Mouse (Mus musculus): ENCODE measurements around the gene Ulk1.
"Not testable (repeated sequence)": the region's sequence is repeated elsewhere in the genome, so short reads cannot be mapped to it uniquely, and the experiment has no call there.

Gene Ulk1

DNA sequence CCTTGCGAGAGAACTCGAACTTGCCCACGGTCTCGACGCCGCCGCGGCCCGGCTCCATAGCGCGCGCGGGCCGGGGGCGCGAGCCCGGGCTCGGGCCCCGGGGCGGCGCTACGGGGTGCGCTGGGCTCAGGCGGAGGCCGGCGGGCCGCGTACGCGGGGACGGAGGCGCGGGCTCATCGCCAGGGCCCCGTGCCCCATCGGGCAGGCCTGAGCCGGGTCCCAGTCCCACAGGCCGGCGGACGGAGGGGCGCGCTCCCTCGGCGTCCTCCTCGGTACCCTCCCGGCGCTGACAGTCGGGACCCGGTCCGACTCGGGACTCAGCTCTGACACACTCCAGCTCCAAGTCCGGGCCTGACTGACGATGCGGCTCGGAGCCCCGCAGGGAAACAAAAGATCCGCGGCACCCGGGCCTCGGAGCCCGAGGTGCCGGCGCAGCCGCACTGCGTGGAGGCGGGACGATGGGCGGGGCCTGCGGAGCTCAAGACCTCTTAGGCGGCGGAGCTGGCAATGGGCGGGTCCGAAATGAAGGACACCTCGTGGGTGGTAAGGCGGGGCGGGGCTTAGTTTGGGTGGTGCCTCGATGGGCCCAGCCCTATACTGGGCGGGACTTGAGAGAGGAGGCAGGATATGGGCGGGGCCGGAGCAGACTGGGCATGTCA, at the start of gene Ulk1:
Gene Ulk1 (minus strand): TSS at position 431 of the 659 bp plus-strand sequence.
- peak; percentile 99 for DNase-seq (ENCODE audit: extremely low spot score)

DNA sequence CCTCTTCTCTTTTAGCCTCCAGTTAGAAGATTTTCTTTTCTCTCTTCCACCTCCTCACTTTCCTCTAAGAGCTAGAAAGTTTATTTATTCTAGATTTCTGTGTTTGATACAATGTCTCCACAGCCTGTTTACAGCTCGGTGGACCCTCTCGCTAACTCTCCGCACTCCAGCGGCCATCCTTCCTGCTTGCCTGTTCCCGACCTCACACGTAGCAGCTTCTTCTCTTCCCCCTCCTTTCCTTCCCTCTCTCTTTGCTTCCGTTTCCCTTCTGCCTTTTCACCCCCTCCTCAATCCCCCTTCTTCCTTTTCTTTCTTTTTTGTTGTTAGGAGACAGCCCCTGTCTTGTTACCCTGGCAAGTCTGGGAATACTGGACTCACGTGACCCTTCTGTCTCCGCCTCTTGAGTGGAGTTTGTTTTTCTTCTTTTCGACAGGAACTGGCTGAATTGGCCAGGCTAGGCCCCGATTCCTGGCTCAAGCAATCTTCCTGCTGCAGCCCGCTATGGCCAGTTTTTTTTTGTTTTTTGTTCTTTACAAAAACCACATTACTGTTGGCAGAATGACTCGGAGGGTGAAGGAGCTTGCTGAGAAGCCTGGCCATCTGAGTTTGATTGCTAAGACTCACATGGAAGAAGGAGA, 49.2 kb upstream of the Ulk1 start:
- no peak for DNase-seq (ENCODE audit: extremely low spot score)

DNA sequence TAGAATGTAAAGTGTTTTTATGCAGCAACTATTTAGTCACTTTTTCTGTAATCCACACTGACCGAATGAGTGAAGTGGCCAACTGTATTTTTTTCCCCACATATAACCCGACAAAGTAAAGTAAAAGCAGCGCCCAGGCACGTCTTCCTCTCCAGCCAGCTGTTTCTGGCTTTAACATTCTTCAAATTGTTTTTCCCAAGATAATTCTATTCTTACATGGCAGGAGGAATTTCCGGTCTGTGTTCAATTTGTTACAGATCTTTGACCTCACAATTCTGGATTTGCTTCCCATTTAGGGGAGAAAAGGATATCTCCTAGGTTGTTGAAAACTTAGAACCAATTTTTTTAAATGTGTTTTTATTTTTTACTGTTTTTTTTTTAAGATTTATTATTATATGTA, 47.2 kb upstream of the Ulk1 start:
- no peak for DNase-seq (ENCODE audit: extremely low spot score)

DNA sequence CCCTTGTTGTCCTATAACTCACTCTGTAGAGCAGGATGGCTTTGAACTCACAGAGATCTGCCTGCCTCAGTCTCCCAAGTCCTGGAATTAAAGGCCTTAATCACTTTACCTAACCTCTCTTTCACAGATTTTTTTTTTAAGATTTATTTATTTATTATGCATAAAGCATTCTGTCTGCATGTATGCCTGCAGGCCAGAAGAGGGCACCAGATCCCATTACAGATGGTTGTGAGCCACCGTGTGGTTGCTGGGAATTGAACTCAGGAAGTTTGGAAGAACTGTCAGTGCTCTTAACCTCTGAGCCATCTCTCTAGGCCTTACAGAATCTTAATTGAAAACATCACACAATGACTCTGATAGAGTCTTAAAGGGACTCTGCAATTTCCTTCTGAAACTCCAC, 43.1 kb upstream of the Ulk1 start:
- no peak for DNase-seq (ENCODE audit: extremely low spot score)

DNA sequence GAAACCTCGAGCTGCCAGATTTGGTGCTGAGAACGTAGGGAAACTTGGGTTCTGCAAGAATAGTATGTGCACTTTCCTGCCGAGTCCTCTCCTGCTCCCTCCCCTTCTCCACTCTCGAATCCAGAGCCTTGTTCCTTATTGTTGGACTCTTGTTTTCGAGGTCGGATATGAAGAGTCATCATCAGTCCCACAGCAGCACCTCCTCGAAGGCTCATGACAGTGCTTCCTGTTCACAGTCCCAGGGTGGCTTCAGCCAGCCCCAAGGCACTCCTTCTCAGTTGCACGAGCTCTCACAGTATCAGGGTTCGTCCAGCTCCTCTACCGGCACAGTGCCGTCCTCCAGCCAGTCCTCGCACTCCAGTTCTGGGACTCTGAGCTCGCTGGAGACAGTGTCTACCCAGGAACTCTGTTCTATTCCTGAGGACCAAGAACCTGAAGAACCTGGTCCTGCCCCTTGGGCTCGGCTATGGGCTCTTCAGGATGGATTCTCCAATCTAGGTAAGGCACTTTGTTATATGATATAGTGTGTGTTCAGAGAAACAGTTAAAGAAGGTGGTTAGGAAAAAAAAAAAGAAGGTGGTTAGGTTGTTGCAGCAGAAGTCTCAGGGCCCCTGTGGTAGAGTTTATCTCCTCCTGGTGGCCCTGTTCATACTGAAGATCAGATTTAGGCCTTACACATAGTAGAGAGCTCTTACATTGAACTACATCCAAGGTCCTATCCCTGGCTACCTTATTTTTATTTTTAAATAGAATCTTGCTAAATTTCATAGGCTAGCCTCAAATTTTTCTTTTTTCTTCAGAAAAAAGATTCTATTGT, 31.4 kb upstream of the Ulk1 start:
- no peak for DNase-seq (ENCODE audit: extremely low spot score)

DNA sequence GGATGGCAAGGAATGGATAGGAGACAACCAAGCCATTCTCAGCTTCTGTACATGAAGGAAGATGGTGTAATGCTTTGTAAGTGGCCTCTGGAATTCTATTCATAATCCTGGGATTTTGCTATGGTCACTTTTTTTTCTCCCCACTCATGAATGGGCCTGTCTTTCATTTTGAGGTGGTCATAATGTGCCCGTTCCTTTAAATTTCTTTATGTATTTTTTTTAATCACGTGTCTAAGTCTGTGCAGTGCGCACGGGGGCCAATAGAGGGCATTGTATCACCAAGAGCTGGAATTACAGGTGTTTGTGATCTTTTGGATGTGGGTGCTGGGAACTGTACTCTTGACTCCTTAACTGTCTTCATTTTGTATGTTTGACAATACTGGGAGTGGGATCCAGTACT, 30.6 kb upstream of the Ulk1 start:
- peak; percentile 48 for DNase-seq (ENCODE audit: extremely low spot score)

DNA sequence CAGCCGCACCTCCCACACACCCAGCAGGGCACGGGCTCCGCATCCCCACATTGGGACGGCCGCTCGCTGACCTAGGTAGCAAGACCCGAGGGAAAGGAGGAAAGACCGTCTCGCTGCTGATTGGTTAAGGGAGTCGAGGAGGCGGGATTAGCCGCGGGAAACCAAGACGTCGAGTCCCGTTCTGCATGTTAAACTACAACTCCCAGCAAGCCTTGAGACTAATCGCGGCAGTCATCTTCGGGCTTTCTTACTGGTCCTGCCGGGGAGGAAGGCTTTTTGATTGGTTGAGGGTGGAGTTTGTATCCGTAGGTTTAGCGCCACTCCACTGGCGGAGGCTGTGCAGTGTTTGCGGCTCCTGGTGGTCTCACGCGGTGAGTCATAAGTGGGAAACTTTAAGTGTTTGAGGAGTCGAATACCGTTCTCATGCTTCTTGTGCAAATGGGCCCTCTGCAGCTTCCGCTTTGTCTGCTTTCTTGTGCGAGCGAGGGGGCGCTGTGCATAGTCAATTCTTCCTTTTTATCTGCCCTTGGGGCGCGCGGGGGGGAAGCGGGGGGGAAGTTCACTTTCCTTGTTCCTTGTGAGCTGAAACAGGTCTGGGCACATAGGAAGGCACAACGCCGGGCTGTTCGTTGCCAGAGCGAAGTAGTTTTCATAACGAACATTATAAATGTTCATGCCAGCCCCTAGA, 29.9 kb upstream of the Ulk1 start, which contains the start of the genes Hscb and Chek2:
Gene Hscb (minus strand): TSS at position 100 of the 688 bp plus-strand sequence.
Gene Chek2 (plus strand): TSS at position 302 of the 688 bp plus-strand sequence.
- DNase-seq (ENCODE audit: extremely low spot score), result peak; percentile 98

DNA sequence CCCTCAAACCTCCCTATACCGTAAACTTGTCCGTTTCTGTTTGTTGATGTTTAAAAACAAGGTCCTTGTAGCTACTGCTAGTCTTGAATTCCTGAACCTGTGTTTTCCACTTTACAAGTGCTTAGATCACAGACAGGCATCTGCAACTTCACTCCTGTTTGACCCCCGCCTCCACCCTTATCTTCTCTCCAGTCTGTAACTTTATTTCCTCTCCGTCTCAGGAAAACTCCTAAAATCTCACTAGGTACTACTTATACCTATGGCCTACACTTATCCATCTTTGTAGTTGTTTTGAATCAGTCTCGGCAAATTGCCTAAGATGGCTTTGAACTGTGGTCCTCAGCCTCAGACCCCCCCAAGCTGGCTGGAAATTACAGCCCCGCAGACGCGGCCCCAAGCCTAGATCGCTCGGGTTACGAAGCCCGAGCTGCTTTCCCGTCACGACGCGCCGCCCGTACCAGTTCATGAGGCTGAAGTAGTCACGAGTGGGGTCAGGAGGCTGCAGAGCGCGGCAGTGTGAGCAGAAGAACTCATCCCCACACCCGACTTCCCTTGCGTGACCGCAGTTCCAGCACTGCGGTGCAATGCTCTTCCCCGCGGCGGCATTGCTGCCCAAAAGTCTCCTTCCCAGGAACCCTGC, 29.3 kb upstream of the Ulk1 start:
- no peak for DNase-seq (ENCODE audit: extremely low spot score)

DNA sequence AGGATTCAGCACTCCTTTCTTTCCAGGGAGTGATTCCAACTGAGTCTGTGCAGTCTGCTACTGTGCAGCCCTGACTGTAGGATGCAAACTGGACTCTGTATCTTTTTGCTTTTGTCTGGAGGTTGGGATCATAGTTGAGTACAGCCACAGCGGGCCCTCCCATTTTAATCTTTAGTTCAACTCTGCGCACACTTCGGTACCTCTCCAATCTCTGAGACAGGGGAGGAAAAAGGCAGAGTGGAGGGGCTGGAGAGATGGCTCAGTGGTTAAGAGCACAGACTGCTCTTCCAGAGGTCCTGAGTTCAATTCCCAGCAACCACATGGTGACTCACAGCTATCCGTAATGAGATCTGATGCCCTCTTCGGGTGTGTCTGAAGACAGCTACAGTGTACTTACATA, 28.1 kb upstream of the Ulk1 start:
- not testable (repeated sequence) for DNase-seq (ENCODE audit: extremely low spot score)

DNA sequence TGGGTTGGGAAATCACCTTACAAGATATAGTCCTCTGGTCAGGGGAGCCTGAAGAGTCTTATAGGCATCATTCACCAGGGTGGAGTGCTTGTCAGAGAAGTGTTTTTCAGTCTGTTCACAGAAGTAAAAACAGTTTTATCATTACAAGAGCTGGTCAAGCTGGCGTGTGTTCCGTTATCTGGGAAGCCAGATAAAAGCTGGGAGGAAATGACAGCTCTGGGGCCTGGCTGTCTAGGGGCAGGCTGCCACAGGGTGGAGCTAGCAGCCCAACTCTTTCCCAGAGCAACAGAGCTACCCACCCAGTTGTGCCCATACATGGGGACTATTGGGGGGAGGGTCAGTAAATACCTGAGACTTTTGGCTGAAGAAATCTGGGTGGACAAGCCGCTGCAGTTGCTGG, 26.1 kb upstream of the Ulk1 start:
- DNase-seq (ENCODE audit: extremely low spot score), result peak; percentile 51

DNA sequence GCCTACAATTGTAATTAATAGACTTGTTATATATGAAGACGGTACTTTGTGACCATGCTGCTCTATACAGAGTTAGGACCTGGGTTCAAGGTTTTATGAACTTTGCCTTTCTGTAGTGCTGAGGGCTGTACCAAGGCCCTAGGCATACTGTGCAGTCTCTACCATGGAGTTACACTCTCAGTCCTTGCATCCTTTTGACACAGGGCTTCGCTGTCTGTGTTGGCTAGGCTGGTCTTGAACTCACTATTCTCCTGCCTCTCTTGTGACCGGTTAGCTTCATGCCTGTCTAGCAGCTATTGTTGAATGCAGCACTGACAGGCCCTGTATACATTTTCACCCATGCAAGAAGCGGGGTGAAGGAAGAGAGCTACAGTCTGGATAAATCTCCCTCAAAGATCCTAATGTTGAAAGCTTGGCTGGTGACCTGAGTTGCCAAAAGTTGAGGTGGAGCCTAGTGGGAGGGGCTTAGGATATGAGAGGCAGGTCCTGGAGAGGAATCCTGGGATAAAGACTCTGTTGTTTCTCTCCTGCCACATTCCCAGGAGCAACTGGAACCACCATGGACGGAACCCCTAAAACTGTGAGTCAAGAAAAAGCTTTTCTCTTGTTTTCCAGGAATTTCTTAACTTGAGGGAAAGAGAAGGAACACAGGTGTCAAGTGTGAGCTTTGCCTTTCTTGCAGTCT, 21.3 kb upstream of the Ulk1 start:
- DNase-seq (ENCODE audit: extremely low spot score), result no peak

DNA sequence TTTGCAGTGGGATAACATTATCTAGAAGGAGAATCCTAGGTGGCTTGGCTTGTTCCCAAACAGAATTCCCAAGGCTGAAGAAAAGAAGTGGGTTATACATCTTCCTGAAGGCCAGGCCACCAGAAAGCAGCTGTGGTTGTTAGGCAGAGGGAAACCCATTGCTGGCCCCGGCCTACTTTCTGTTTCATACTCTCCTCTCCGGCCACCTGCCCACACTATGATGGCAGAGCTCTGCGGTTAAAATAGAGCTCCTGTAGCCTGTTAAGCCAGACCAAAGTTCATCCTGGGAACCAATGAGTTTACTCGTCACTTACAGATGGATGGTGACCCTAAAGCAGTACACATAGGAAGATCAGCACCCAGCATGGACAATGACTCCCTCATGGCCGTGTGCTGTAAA, 17.7 kb upstream of the Ulk1 start:
- DNase-seq (ENCODE audit: extremely low spot score), result no peak

DNA sequence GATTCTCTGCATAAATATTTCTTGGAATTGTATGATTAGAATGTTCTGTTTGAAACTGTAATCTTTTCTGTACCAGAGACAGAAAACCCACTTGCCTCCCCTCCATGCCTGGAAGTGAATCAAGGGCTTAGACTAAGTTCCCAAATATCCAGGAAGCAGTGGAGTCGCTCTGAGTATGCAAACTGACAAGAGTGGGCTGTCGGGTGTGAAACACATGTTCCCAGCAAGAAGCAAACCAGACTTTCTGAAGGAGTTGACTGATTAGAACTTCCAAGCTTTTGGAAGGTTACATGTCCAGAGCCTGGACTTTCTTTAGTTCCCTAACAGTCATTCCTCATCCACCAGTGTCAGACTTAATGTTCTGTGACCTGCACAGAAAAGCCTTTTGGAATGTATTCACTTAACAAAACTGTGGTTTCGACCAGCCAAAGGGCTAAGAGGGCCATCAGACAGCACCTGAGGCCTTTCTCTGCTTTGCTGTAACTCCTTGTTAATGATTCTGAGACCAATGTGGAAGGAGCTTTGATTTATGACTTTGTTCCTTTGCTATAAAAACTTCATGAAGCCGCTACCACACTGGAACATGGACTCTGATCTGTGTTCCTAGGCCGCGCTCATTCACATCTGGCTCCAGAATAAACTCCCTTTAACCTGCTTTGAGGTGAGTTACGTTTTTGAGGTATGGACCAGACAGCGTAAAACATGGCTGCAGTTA, 17.0 kb upstream of the Ulk1 start:
- DNase-seq (ENCODE audit: extremely low spot score), result no peak

DNA sequence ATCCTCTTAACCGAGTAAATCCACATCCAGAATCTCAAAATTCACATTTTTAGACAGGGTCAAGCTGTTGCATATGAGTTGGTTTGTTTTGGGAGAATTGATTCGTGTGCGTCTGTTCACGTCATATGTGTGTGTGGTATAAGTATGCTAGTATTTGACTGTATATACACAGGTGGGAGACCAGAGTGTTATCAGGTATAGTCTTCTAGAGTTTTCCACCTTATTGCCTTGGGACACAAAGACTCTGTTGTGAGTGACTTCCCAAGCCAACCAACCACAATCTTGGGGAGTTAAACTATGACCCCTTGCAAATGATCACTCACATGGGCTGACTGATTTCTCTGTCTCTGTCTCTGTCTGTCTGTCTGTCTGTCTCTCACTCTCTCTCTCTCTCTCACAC, 14.5 kb upstream of the Ulk1 start:
- no peak for DNase-seq (ENCODE audit: extremely low spot score)

DNA sequence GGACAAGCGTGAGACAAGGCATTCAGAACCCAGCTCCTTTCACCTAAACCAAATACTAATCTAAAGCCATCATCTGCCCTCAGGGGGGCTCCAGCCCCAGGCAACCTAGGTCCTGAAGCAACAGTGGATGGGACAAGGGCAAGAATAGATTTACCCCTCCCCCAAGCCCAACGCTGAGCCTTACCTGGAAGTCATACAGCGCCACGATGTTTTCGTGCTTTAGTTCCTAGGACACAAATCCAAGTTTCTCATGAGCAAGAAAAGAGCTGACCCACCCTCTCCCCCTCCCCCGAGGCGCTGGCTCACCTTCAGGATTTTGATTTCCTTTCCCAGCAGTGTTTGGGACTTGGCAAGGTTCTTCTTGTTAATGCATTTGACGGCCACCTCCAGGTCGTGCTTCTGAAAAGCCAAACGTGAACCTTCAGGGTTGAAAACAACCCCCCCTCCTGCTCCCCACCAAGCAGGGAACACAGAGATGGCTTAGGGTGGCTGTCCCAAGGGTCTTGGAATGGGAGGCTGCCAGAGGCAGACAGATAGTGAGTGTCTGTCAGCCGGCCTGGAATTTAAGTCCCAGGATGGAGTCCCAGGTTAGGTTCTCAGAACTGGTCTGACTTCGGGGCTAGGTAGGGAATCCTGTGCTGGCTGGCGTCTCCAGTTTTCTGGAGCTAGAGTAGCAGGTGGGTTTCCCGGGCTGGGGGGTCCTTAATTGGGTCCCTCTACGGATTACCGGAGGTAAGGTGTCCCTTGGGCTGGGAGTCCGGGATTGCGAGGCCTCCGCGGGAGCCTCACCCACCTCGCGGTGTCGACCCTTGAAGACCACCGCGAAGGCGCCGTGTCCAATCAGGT, 853 bp downstream of the Ulk1 start:
- peak; percentile 33 for DNase-seq (ENCODE audit: extremely low spot score)

DNA sequence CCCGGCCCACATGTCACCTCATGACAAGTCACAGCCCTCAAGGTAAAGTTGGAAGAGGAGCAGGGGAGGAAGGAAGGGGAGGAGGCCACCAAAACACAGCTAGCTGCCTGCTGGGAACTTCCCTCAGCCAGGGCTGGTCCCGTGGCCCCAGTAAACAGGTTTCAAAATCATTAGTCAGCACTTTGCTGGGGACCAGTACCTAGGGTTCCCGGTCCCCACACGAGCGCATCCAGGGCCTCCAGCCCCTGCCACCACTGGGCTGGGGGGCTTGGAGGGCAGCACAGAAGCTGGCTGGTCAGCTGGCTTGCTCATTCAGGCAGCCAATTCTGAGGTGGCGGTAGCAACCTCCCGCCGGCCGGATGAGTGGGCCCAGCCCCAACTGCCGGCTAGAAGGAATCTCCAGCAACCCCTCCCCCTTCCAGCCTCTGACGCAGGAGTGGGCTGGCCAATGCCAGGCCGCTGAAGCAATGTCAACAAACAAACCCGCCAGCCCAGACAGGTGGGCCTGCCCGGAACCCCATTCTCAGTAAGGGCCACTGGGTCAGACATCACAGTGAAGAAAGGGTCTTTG, 1.8 kb downstream of the Ulk1 start:
- DNase-seq (ENCODE audit: extremely low spot score), result peak; percentile 87

DNA sequence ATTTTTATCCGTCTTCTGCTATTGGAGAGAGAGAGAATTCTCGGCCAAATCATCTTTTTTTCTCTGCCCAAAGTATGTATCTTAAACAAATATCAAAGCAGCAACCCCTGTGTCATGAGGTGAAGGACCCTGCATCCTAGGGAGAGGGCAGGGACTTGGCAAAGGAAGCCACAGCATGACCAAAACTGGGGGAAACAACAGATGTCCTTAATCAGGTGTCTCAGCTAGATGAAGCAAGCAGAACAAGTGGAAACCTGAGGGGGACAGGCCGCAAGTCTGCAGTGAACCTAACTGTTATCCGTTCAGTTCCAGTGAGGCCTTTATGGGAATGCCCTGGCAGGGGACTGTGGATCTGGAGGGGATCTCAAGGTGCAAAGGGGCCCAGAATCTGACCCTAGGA, 2.4 kb downstream of the Ulk1 start:
- no peak for DNase-seq (ENCODE audit: extremely low spot score)

DNA sequence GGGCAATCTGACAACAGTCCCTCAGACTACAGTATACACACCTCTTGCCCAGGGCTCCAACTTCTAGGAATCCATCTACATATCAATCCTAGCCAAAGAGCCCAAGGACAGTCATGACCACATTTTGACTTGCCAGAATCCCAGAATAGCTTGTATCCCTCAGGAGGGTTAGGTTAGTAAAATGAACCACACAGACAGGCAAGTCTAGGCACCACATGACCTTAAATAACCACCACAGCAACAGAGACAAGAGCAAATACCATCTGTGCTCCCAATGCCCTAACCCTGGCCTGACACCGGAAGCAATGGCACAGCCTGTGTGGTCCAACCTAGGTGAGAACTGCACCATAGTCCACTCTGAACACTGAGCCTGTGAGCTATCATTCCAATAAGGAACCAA, 3.2 kb downstream of the Ulk1 start:
- DNase-seq (ENCODE audit: extremely low spot score), result no peak

DNA sequence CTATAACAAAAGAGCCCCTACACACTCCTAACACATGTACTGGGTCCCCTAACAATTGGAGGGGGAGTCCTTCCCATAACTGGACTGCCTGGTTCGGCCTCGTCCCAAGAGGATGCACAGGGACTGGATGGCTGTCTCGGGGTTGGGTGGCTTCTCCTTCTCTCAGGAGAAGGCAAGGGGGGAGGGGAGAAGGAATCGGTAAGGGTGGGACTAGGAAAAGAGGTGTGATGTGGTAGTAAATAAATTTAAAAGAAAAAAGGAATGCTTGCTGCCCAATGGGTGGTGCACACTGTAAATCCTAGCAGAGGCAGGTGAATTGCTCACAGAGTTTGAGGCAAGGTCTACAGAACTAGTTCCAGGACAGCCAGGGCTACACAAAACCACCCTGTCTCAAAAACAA, 3.7 kb downstream of the Ulk1 start:
- no peak for DNase-seq (ENCODE audit: extremely low spot score)

Measured in embryo, embryonic 9.5 days (tissue).